Mouse (Mus musculus): ENCODE measurements around the gene Fbxw27.
"Not testable (repeated sequence)": the region's sequence is repeated elsewhere in the genome, so short reads cannot be mapped to it uniquely, and the experiment has no call there.

The Fbxw27 gene

GRCm38 (mm10) chr9:109790570-109790969, at the start of gene Fbxw27:
Gene Fbxw27, minus strand, starts transcription at chr9:109790670.
- DNase-seq: not testable (repeated sequence)

GRCm38 (mm10) chr9:109833088-109833412, 42.6 kb upstream of the Fbxw27 start:
- no peak for DNase-seq

GRCm38 (mm10) chr9:109832391-109833087, 42.1 kb upstream of the Fbxw27 start, which contains the start of gene Nme6:
Gene Nme6, plus strand, starts transcription at chr9:109832749.
- peak; percentile 89 for DNase-seq

GRCm38 (mm10) chr9:109826181-109826580, 35.7 kb upstream of the Fbxw27 start:
- DNase-seq: no peak

- peak; percentile 9 for DNase-seq
Measured at GRCm38 (mm10) chr9:109825739-109826138, 35.3 kb upstream of the Fbxw27 start.

GRCm38 (mm10) chr9:109816341-109816740, 25.9 kb upstream of the Fbxw27 start:
- no peak for DNase-seq

- DNase-seq: no peak
Measured at GRCm38 (mm10) chr9:109813424-109813823, 23.0 kb upstream of the Fbxw27 start.

- DNase-seq: no peak
Measured at GRCm38 (mm10) chr9:109811980-109812379, 21.5 kb upstream of the Fbxw27 start, which contains the start of gene Spink8. Gene Spink8, plus strand, starts transcription at chr9:109812280.

- no peak for DNase-seq
Measured at GRCm38 (mm10) chr9:109807898-109808297, 17.4 kb upstream of the Fbxw27 start.

GRCm38 (mm10) chr9:109806695-109807293, 16.3 kb upstream of the Fbxw27 start:
- DNase-seq: no peak

- DNase-seq: no peak
Measured at GRCm38 (mm10) chr9:109806260-109806659, 15.8 kb upstream of the Fbxw27 start.

- not testable (repeated sequence) for DNase-seq
Measured at GRCm38 (mm10) chr9:109805596-109805995, 15.1 kb upstream of the Fbxw27 start.

- DNase-seq: peak; percentile 7
Measured at GRCm38 (mm10) chr9:109798051-109798450, 7.6 kb upstream of the Fbxw27 start.

- no peak for DNase-seq
Measured at GRCm38 (mm10) chr9:109795811-109796210, 5.3 kb upstream of the Fbxw27 start.

GRCm38 (mm10) chr9:109795221-109795620, 4.8 kb upstream of the Fbxw27 start:
- no peak for DNase-seq

GRCm38 (mm10) chr9:109766841-109767240, 23.6 kb downstream of the Fbxw27 start:
- DNase-seq: not testable (repeated sequence)

GRCm38 (mm10) chr9:109745989-109746388, 44.5 kb downstream of the Fbxw27 start, which contains the start of gene Fbxw26:
Gene Fbxw26, minus strand, starts transcription at chr9:109746089.
- DNase-seq: not testable (repeated sequence)

All from liver (tissue).